Mouse (Mus musculus): ENCODE data around the gene Pinlyp. TPM values are rescaled to one million over a fixed set of nuclear protein-coding genes. Genes with fewer than 3 reads are reported as not detected.

Gene Pinlyp
- not detected in 2 replicates for total RNA-seq (2014; rRNA removed)
- polyA plus RNA-seq (2012; rRNA removed): not detected in 2 replicates

GRCm38 (mm10) chr7:24546068-24546614 lies at the start of gene Pinlyp, which contains the start of gene Xrcc1:
TSS of gene Pinlyp (minus strand) at chr7:24546118.
TSS of gene Xrcc1 (plus strand) at chr7:24546289.
- no peak for DNase-seq (ENCODE audit: extremely low read depth, low read depth, low spot score)
- peak within 1 kb of the TSS; percentile 92 for H3K9ac ChIP-seq (ENCODE audit: low read depth, low read length)
- TF ChIP-seq CTCF (IDR thresholded peaks at IDR 0.05; ENCODE audit: low read depth, low read length) (no peak), POLR2A (IDR thresholded peaks at IDR 0.05; ENCODE audit: extremely low read depth, insufficient read depth, low read length) (no peak)
- peaks cover 11% of the 10 kb centered on the region for H3K4me1 ChIP-seq (ENCODE audit: control insufficient read depth, insufficient read depth, low read length)
- H3K27ac ChIP-seq (replicated peaks; ENCODE audit: insufficient read depth, low read depth, low read length): peak within 1 kb of the TSS; percentile 47
- no peaks in the 10 kb centered on the region for H3K27me3 ChIP-seq (ENCODE audit: control insufficient read depth, insufficient read depth, low read length)
- H3K79me2 ChIP-seq (ENCODE audit: control insufficient read depth, insufficient read depth, low read length): peaks cover 8% of the 10 kb centered on the region; the same call in 1 of the 2 replicates
- H3K36me3 ChIP-seq (ENCODE audit: control insufficient read depth, insufficient read depth, low read length): no peaks in the 10 kb centered on the region
- 45% methylated on average over 13 of the region's 13 CpGs for WGBS
- H3K4me3 ChIP-seq (ENCODE audit: insufficient read depth, low read depth, low read length): peak within 1 kb of the TSS; percentile 93

- Histone ChIP-seq H3K9ac (ENCODE audit: low read depth, low read length) (no peak overlapping the region), H3K4me1 (ENCODE audit: control insufficient read depth, insufficient read depth, low read length) (peaks cover 22% of the 10 kb centered on the region), H3K27ac (replicated peaks; ENCODE audit: insufficient read depth, low read depth, low read length) (no peak overlapping the region), H3K36me3 (ENCODE audit: control insufficient read depth, insufficient read depth, low read length) (no peaks in the 10 kb centered on the region), H3K79me2 (ENCODE audit: control insufficient read depth, insufficient read depth, low read length) (peaks cover 4% of the 10 kb centered on the region; the same call in 1 of the 2 replicates), H3K4me3 (ENCODE audit: insufficient read depth, low read depth, low read length) (no peak overlapping the region), H3K27me3 (ENCODE audit: control insufficient read depth, insufficient read depth, low read length) (no peaks in the 10 kb centered on the region)
- TF ChIP-seq CTCF (IDR thresholded peaks at IDR 0.05; ENCODE audit: low read depth, low read length): no peak
- TF ChIP-seq POLR2A (IDR thresholded peaks at IDR 0.05; ENCODE audit: extremely low read depth, insufficient read depth, low read length): no peak
- no peak for DNase-seq (ENCODE audit: extremely low read depth, low read depth, low spot score)
- WGBS: 22% methylated on average over 2 of the region's 2 CpGs
These were observed 49.5 kb upstream of the Pinlyp start for GRCm38 (mm10) chr7:24595464-24595863.

- Histone ChIP-seq H3K79me2 (ENCODE audit: control insufficient read depth, insufficient read depth, low read length) (peaks cover 4% of the 10 kb centered on the region; the same call in 1 of the 2 replicates), H3K9ac (ENCODE audit: low read depth, low read length) (peak overlapping the region; percentile 88), H3K36me3 (ENCODE audit: control insufficient read depth, insufficient read depth, low read length) (no peaks in the 10 kb centered on the region), H3K4me3 (ENCODE audit: insufficient read depth, low read depth, low read length) (peak overlapping the region; percentile 91), H3K4me1 (ENCODE audit: control insufficient read depth, insufficient read depth, low read length) (peaks cover 20% of the 10 kb centered on the region), H3K27me3 (ENCODE audit: control insufficient read depth, insufficient read depth, low read length) (no peaks in the 10 kb centered on the region), H3K27ac (replicated peaks; ENCODE audit: insufficient read depth, low read depth, low read length) (no peak overlapping the region)
- TF ChIP-seq CTCF (IDR thresholded peaks at IDR 0.05; ENCODE audit: low read depth, low read length) (no peak), POLR2A (IDR thresholded peaks at IDR 0.05; ENCODE audit: extremely low read depth, insufficient read depth, low read length) (no peak)
- WGBS: 16% methylated on average over 13 of the region's 13 CpGs
- no peak for DNase-seq (ENCODE audit: extremely low read depth, low read depth, low spot score)
These were observed 48.4 kb upstream of the Pinlyp start for GRCm38 (mm10) chr7:24594309-24594803.

- peaks cover 4% of the 10 kb centered on the region; the same call in 1 of the 2 replicates for H3K79me2 ChIP-seq (ENCODE audit: control insufficient read depth, insufficient read depth, low read length)
- peaks cover 16% of the 10 kb centered on the region for H3K4me1 ChIP-seq (ENCODE audit: control insufficient read depth, insufficient read depth, low read length)
- H3K36me3 ChIP-seq (ENCODE audit: control insufficient read depth, insufficient read depth, low read length): no peaks in the 10 kb centered on the region
- TF ChIP-seq CTCF (IDR thresholded peaks at IDR 0.05; ENCODE audit: low read depth, low read length) (no peak), POLR2A (IDR thresholded peaks at IDR 0.05; ENCODE audit: extremely low read depth, insufficient read depth, low read length) (peak; percentile 81)
- peak overlapping the region; percentile 91 for H3K4me3 ChIP-seq (ENCODE audit: insufficient read depth, low read depth, low read length)
- peak overlapping the region; percentile 68 for H3K27ac ChIP-seq (replicated peaks; ENCODE audit: insufficient read depth, low read depth, low read length)
- H3K9ac ChIP-seq (ENCODE audit: low read depth, low read length): peak overlapping the region; percentile 88
- peak; percentile 58 for DNase-seq (ENCODE audit: extremely low read depth, low read depth, low spot score)
- no peaks in the 10 kb centered on the region for H3K27me3 ChIP-seq (ENCODE audit: control insufficient read depth, insufficient read depth, low read length)
- 2% methylated on average over 39 of the region's 39 CpGs for WGBS
These were observed 47.8 kb upstream of the Pinlyp start for GRCm38 (mm10) chr7:24593621-24594308.

GRCm38 (mm10) chr7:24592781-24593180 lies 46.9 kb upstream of the Pinlyp start:
- no peak overlapping the region for H3K27ac ChIP-seq (replicated peaks; ENCODE audit: insufficient read depth, low read depth, low read length)
- no peaks in the 10 kb centered on the region for H3K27me3 ChIP-seq (ENCODE audit: control insufficient read depth, insufficient read depth, low read length)
- H3K36me3 ChIP-seq (ENCODE audit: control insufficient read depth, insufficient read depth, low read length): no peaks in the 10 kb centered on the region
- H3K4me1 ChIP-seq (ENCODE audit: control insufficient read depth, insufficient read depth, low read length): peaks cover 8% of the 10 kb centered on the region
- DNase-seq (ENCODE audit: extremely low read depth, low read depth, low spot score): no peak
- no peak overlapping the region for H3K9ac ChIP-seq (ENCODE audit: low read depth, low read length)
- no peak for TF ChIP-seq CTCF (IDR thresholded peaks at IDR 0.05; ENCODE audit: low read depth, low read length)
- TF ChIP-seq POLR2A (IDR thresholded peaks at IDR 0.05; ENCODE audit: extremely low read depth, insufficient read depth, low read length): no peak
- WGBS: 91% methylated on average over 6 of the region's 6 CpGs
- H3K4me3 ChIP-seq (ENCODE audit: insufficient read depth, low read depth, low read length): no peak overlapping the region
- peaks cover 4% of the 10 kb centered on the region; the same call in 1 of the 2 replicates for H3K79me2 ChIP-seq (ENCODE audit: control insufficient read depth, insufficient read depth, low read length)

Measured in liver, adult 2 months (tissue).